Mouse (Mus musculus) testis, adult 2 months (tissue): Measurements from ENCODE around the gene Map2k1.

ENCODE experiments used
- CTCF ChIP-seq: fragments of 200-500 bp; IDR thresholded peaks from 2 replicates; pipeline ENCODE4 v1.5.1; 2012; ENCODE audit warnings: low read depth, mild to moderate bottlenecking, inconsistent platforms, low read length, moderate library complexity; ENCODE audit not compliant: control insufficient read depth, insufficient read depth, insufficient replicate concordance
- POLR2A ChIP-seq: fragments of 200-500 bp; IDR thresholded peaks from 2 replicates; pipeline ENCODE4 v1.6.1; 2012; ENCODE audit warnings: low read depth, mild to moderate bottlenecking, inconsistent platforms, low read length, moderate library complexity; ENCODE audit not compliant: control insufficient read depth

- TF ChIP-seq POLR2A, result no peak
- no peak for TF ChIP-seq CTCF
These were observed 22.3 kb downstream of the Map2k1 start for GRCm38 (mm10) chr9:64231171-64231570.
